Mouse (Mus musculus): Measurements from ENCODE around the gene Ttc21b.
"Not testable (repeated sequence)": the region's sequence is repeated elsewhere in the genome, so short reads cannot be mapped to it uniquely, and the experiment has no call there.

Gene Ttc21b

GRCm38 (mm10) chr2:66256220-66257131 lies at the start of gene Ttc21b:
Gene Ttc21b (minus strand): TSS chr2:66256617.
- peak; percentile 96 for DNase-seq (ENCODE audit: low spot score)

DNA sequence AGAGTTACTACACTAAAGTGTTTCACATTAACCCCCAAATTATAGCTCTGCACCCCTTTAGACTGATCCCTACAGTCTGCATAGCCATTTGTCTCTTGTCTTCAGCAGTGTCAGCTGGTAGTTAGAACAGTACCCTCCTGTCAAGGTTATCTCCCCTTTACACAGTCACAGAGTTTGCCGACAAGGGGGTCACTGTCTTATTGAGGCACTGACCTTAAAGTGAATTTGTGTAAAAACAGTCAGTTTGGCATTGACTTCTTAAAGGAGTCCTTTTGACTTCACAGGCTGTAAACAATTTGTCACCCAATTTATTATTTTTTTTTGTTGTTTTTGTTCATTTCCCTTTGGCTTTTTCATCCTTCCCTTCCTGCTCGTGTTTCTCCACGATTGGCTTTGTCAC lies 16.1 kb upstream of the Ttc21b start:
- DNase-seq (ENCODE audit: low spot score): no peak

DNA sequence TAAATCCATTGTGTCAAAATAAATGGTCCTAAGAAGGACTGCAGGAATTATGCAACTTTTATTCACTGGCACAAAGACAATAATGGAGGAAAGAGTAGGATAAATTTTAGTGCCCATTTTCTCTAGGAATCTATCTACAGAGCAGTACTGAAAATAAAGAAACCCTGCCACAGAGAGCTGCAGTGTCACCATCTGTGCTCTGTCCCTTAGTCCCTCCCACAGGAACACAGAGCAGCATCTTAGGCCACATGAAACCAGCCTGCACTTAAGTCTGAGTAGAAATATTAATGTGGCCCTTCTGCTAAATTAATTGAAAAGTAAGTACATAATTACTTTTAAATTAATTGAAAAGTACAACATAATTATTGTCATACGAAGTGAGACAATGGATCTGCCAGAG lies 12.4 kb downstream of the Ttc21b start:
- no peak for DNase-seq (ENCODE audit: low spot score)

DNA sequence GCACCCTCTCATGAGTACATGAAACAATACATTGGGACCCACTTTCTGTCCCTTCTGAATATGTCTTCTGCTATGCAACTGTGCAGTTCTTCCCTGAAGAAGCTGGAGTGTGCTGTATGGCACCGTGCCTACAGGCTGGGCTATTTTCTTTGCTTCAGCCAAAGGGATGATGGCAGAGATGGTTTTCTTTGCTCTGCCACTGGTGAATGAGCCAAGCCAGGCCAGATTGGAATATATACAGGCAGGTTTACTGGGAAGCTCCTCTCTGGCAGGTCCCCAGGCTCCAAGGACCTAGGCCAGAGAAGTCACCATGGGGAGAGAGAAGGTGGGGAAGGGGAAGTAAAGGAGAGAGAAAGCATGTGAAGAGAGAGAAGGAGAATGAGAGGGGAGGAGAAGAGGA lies 16.1 kb downstream of the Ttc21b start:
- no peak for DNase-seq (ENCODE audit: low spot score)

GRCm38 (mm10) chr2:66238886-66239285 lies 17.5 kb downstream of the Ttc21b start:
- DNase-seq (ENCODE audit: low spot score): peak; percentile 46

DNA sequence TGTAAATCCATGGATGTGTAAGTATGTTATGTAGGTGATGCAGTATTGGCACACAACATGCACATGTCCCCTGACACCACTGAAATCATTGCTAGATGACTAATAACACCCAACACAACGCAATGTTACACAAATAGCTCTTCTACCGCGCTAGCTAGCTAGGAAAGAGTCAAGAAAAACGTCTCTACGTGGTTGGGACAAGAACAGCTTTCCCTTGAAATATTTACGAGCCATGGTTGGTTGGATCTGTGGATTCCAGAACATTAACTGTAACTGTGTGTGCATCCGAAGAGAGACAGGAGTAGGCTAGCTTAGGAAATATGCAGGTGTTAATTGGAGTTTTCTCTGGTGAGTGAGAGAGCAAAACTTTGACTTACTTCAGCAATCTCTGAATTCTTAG lies 35.5 kb downstream of the Ttc21b start:
- no peak for DNase-seq (ENCODE audit: low spot score)

DNA sequence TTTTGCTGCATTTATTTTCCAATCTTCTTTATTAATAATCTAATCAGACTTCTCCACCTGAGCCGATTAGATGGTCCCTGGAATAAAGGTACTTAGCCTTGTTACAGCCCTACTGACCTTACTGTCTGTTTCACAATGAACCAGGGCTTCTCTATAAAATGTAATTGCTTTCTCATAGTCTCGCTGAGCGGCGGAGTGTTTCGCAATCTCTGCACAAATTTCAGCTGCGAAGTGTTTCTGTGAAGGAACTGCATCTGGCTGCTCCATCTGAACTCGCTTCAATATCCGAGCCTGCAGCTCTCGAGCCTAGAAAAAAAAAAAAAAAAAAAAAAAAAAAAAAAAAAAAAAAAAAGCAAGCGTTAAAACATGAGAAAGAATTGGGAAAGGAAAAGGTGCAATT lies 46.5 kb downstream of the Ttc21b start:
- DNase-seq (ENCODE audit: low spot score): peak; percentile 2

DNA sequence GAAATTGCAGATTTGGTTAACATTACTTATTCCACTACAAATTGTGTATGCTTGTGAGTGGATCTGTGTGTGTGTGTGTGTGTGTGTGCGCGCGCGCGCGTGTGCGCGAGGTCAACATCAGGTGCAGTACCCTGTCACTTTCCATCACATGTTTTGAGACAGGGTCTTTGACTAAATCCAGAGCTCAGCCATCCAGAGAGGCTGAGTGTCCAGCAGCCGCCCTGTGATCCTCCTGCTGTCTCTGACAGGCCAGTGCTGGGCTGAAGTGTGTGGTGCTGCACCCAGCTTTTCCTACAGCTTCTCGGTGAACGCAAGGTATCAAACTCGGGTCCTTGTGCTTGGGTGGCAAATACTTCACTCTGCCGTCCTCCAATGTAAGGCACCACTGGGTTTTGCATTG lies 47.1 kb downstream of the Ttc21b start:
- no peak for DNase-seq (ENCODE audit: low spot score)

GRCm38 (mm10) chr2:66206796-66207195 lies 49.6 kb downstream of the Ttc21b start:
- no peak for DNase-seq (ENCODE audit: low spot score)

DNA sequence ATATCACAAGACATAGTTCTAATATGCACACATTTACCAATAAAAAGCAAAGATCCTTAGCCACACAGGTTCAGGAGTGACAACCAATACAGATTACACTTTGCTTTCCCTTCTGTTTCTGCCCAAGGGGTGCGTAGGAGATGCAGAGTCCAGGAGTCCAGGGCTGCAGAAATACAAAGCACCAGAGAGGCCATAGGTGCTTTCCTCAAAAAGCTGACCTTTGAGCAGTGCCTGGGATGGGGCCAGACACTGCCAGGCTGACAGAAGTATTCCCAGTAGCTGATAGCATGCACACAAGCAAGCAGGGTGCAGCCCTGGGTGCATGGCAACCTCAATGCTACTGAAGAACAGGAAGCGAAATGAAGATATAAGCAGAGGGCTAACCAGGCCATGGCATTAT lies 52.2 kb downstream of the Ttc21b start:
- DNase-seq (ENCODE audit: low spot score): no peak

DNA sequence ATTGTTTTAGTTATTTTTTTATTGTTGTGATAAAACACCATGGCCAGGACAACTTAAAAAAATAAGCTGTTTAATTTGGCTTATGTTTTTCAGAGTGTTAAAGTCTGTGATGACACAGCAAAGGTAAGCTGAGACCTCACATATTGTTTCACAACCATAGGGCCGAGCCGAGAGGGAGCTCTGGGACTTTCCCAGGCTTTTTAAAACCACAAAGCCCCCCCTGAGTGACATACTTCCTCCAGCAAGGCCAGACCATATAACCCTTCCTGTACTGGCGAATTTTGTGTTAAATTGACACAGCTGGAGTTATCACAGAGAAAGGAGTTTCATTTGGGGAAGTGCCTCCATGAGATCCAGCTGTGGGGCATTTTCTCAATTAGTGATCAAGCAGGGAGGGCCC lies 56.2 kb downstream of the Ttc21b start:
- DNase-seq (ENCODE audit: low spot score): no peak

- DNase-seq (ENCODE audit: low spot score): no peak
These were observed 64.7 kb downstream of the Ttc21b start for GRCm38 (mm10) chr2:66191691-66192100.

DNA sequence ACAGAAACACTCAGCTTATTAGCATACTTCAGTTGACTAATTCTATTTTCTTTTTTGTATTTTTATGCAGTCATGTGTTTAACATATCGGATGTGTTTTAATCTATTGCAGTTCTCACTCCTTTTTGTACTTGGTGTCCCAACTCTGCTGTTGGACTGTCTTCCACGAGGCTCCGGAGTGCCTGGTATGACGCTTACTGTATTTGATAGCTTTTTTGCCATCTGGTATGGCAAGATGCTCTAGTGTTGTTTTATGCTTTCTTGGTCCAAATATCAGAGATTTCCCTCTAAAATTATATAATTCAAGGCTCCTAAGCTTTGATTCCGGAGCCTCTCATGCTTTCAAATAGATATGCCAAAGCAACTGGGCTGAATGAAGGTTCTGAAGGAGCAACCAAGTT lies 66.3 kb downstream of the Ttc21b start:
- DNase-seq (ENCODE audit: low spot score): no peak

- not testable (repeated sequence) for DNase-seq (ENCODE audit: low spot score)
These were observed 67.2 kb downstream of the Ttc21b start for GRCm38 (mm10) chr2:66189197-66189596.

- DNase-seq (ENCODE audit: low spot score): no peak
These were observed 68.9 kb downstream of the Ttc21b start for GRCm38 (mm10) chr2:66187520-66187919.

GRCm38 (mm10) chr2:66184431-66185164 lies 71.8 kb downstream of the Ttc21b start:
- DNase-seq (ENCODE audit: low spot score): no peak

DNA sequence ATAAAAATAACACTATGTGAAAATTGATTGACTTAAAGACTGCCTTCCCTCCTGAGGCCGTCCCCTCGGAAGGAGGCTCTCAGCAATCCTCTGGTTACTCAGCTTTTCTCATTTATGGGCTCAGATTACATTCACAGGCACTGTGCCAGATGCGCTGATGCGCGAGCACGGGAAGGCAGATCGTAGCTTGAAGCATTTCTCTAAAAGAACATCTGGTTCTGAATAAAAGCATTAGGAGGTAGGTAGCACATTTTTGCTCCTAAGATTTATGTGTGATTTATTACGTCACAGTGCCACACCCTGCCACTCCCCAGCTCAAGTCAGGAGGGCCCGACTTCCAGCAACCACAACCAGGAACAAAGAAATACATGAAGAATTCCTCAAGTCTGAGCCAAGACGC lies 76.1 kb downstream of the Ttc21b start:
- DNase-seq (ENCODE audit: low spot score): peak; percentile 18

GRCm38 (mm10) chr2:66179782-66180181 lies 76.6 kb downstream of the Ttc21b start:
- peak; percentile 16 for DNase-seq (ENCODE audit: low spot score)

DNA sequence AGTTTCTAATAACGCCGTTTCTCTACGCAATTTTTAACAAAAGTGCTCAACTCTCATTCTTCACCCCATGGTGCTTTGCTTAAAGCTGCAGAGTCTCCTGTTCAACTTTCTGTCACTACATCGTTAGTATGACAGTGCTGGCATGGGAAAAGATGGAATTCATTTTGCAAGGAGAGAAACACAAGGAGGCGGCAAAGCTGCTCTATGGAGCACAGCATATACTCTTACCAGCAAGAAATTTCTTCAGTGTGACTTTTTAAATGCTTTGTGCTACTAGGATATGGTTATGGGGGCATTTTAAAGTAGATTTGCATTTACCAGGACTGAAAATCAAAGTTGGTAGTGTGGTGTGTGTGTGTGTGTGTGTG lies 77.6 kb downstream of the Ttc21b start:
- no peak for DNase-seq (ENCODE audit: low spot score)

DNA sequence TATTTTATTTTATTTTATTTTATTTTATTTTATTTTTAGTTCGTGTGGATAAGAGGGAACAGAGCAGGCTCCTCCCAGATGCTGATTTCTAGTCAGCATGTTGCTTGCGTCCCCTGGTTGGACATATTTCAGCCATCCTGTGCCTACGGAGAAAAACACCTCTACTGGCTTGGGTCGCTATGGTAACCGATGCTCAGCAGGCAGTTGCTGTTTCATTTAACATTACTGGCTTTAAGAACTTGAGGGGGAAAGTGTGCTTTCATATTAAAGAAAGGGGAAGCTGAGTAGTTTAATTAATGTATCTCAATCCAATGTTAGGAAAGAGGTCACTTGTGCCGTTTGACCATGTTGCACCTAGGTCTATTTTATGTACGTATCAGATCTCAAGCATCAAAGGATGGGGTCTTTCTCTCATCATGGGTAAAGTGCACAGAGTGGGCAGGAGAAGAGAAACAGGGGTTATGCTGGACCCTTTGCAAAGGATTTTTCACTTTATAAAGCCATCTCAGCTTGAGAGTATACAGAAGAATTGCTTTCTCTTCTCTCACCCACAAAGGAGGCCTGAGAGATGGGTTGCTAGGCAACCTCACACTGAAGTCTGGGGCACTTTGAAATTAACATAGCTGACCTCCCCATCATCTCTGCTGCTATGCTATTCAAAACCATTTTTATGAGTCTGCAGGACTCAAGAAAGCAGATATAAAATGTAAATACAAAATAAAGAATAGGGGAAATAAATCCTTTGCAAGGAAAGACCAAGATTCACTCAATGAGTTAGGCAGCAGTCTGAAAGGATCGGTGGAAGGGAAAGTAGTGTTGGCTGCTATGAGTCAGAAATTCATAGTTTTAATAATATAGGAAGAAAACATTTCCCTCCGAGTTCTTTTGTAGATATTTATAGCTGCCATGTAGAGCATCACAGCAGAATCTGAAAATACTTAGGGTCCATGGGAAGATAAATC lies 78.2 kb downstream of the Ttc21b start:
- no peak for DNase-seq (ENCODE audit: low spot score)

DNA sequence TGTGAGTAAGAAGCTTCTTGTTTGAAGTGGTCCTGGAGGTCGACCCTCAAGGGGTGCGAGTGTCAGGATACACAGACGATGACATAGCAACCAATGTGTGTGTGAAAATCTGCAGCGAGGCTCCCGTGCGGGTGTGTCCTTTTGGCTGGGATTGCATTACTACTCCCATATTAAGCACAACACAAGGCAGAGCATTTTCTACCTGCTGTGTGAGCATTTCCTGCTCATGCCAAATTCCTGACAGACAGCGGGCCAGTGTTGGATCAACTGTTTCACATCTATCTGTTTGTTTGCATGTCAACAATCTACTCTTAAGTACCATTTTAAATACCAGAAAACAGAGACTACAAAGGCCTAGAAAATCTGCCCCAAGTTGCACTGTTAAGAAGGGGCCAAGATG lies 79.4 kb downstream of the Ttc21b start:
- DNase-seq (ENCODE audit: low spot score): no peak

DNA sequence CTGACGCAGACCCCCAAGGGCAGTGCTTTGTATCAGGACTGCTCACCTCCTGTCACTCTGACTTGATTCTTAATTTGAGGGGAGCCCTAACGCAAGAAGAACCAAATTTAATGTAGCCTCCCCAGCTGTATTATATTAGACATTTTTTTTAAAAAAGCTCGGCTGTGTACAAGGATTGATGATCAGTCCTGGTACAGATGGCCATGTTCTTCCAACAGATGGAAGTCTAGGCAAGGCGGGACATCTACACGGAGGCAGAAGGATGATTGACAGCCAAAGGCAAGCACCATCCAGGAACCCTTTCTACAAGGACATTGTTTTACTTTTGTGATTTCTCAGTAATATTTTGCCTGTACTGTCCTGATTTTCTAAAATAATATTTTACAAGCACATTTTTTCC lies 83.3 kb downstream of the Ttc21b start:
- no peak for DNase-seq (ENCODE audit: low spot score)
